ENCODE assay signal across 9 mouse cellular contexts in the genomic region with DNA sequence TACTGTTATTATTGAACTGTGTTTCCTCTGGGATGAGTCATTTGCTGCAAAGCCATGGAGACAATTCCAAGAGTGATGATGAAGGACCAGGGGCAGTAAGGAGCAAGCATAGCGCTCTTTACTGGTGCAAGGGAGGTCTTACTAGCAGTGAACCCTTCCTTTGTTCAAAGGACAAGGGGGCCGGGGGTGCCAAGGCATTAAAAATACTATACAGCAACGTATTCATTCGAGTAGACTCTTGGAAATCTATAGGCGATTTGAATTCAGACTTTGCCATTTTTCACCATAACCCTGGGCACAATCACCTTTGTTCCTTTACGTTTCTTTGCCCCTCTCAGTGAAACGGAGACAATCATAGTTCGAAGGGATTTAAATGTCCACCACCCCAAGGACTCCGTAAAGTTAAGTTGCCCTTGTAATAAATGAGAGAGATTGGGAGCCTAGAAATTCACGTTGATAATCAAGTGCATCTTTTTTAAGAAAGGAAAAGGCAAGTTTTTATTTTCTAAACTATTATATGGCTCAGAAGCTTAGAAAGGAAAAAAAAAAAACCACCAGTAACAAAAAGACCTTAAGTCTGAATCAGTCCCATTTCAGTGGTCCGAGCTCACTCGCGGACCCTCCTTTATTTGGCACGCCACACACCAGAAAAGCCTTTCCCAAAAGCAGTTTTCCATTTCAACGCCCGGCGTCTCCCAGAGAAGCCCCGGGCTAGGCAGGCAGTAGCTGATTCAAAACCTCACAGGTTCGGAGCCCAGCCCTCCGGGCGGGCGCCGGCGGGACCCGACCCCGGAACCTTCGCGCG. TPM values are rescaled to one million over a fixed set of nuclear protein-coding genes. Genes with fewer than 3 reads are reported as not detected.
DNase-seq lines count a peak whose midpoint lies in the region; ATAC-seq and TF ChIP-seq lines count a peak whose summit lies in the region.
"Had no signal": no experiment of that assay in that cellular context is flagged by ENCODE, and none has a peak within 500 bp of the region (broad histone marks: within the 10 kb centered on the region; RNA-seq: fewer than 3 reads in every experiment).

No protein-coding gene starts in this region.

- H3K9ac ChIP-seq in heart, postnatal 0 days (replicated peaks; ENCODE audit: low read depth, low read length): peak overlapping the region; percentile 93
- peak overlapping the region; percentile 25; the same call in 1 of the 2 replicates for H3K9ac ChIP-seq in liver, embryonic 15.5 days

- no peaks in the 10 kb centered on the region for H3K9me3 ChIP-seq in heart, postnatal 0 days (replicated peaks; ENCODE audit: control insufficient read depth, low read length)
- H3K9me3 ChIP-seq in liver, embryonic 15.5 days (replicated peaks): no peaks in the 10 kb centered on the region

- no peak overlapping the region for H3K27ac ChIP-seq in testis, adult 2 months (ENCODE audit: control insufficient read depth, insufficient read depth, low read depth, low read length)
- H3K27ac ChIP-seq in heart, postnatal 0 days (ENCODE audit: low read depth): peak overlapping the region; percentile 76
- no peak overlapping the region for H3K27ac ChIP-seq in liver, embryonic 15.5 days (replicated peaks)

- H3K4me3 ChIP-seq in testis, adult 2 months (ENCODE audit: control insufficient read depth, low read depth, low read length): peak overlapping the region; percentile 85
- H3K4me3 ChIP-seq in heart, postnatal 0 days (ENCODE audit: low read depth, low read length): peak overlapping the region; percentile 97
- peak overlapping the region; percentile 69 for H3K4me3 ChIP-seq in liver, embryonic 15.5 days (replicated peaks)

- peaks cover 8% of the 10 kb centered on the region for H3K4me1 ChIP-seq in testis, adult 2 months (ENCODE audit: control insufficient read depth, insufficient read depth, low read length)
- H3K4me1 ChIP-seq in heart, postnatal 0 days (ENCODE audit: control insufficient read depth, insufficient read depth): no peaks in the 10 kb centered on the region; the same call in 1 of the 2 replicates
- H3K4me1 ChIP-seq in liver, embryonic 15.5 days (replicated peaks): 0 out of 2 replicates have a peak, but pooled peaks cover 5% of the 10 kb centered on the region

- no peak for TF ChIP-seq POLR2A in testis, adult 2 months (IDR thresholded peaks at IDR 0.05; ENCODE audit: control insufficient read depth, low read depth, low read length)

- no peak for ATAC-seq in frontal cortex, adult (ENCODE audit: low TSS enrichment)
- ATAC-seq in heart, postnatal 0 days (ENCODE audit: insufficient read depth, low read depth): no peak
- no peak for ATAC-seq in liver, embryonic 15.5 days (ENCODE audit: insufficient read depth)

- DNase-seq in frontal cortex, postnatal 10 days (ENCODE audit: low spot score in 2 of 2): peak; percentile 18 to 53
- DNase-seq in testis, postnatal 10 days (ENCODE audit: low spot score): no peak
- no peak for DNase-seq in heart, postnatal 0 days (ENCODE audit: low spot score)
- DNase-seq in c-Kit-positive CD71-positive TER-119-positive erythroid progenitor cells, embryonic 14.5 days (ENCODE audit: low spot score): no peak
- no peak for DNase-seq in retina, postnatal 1 day

- no peaks in the 10 kb centered on the region for H3K27me3 ChIP-seq in testis, adult 2 months (ENCODE audit: control insufficient read depth, insufficient read depth, low read length)
- H3K27me3 ChIP-seq in heart, postnatal 0 days (ENCODE audit: control insufficient read depth, insufficient read depth, low read length): no peaks in the 10 kb centered on the region
- H3K27me3 ChIP-seq in liver, embryonic 15.5 days: peaks cover 38% of the 10 kb centered on the region

- WGBS in heart, postnatal 0 days: 17% methylated on average over 29 of the region's 29 CpGs
- WGBS in liver, embryonic 15.5 days (ENCODE audit: insufficient replicate concordance): 13% methylated on average over 29 of the region's 29 CpGs

- TF ChIP-seq CTCF in testis, adult 2 months (IDR thresholded peaks at IDR 0.05; ENCODE audit: control insufficient read depth, insufficient read depth, insufficient replicate concordance, low read depth, low read length): no peak
- no peak for TF ChIP-seq CTCF in heart, postnatal 0 days (IDR thresholded peaks at IDR 0.05; ENCODE audit: low read depth)

- no peak for TF ChIP-seq EP300 in heart, postnatal 0 days (IDR thresholded peaks at IDR 0.05; ENCODE audit: low read depth)

- no peaks in the 10 kb centered on the region for H3K36me3 ChIP-seq in testis, adult 2 months (ENCODE audit: control insufficient read depth, insufficient read depth, low read length)
- H3K36me3 ChIP-seq in heart, postnatal 0 days (replicated peaks; ENCODE audit: control insufficient read depth, insufficient read depth, low read length): 0 out of 2 replicates have a peak, but pooled peaks cover 5% of the 10 kb centered on the region
- H3K36me3 ChIP-seq in liver, embryonic 15.5 days (replicated peaks): no peaks in the 10 kb centered on the region
- H3K36me3 ChIP-seq: G1E had no signal

- peak overlapping the region; percentile 90 for H3K4me2 ChIP-seq in heart, postnatal 0 days (ENCODE audit: low read depth, low read length)
- H3K4me2 ChIP-seq in liver, embryonic 15.5 days: peak overlapping the region; percentile 76

RNA-seq across cellular contexts. Expression of gene Plekha5, which starts 0.6 kb away (rescaled TPM):
- polyA plus RNA-seq in testis, adult 2 months (2012; rRNA removed): 54.8 and 56.6 TPM in 2 replicates
- total RNA-seq in heart, postnatal 0 days (2014; rRNA removed; ENCODE audit: low replicate concordance): 18.2 and 34.0 TPM in 2 replicates
- 15.4 and 16.9 TPM in 2 replicates for polyA plus RNA-seq in heart, postnatal 0 days (2015; fragmentation: Nextera tagmentation; extraction: Ambion mirVana)
- polyA plus RNA-seq in liver, embryonic 15.5 days (2015; fragmentation: Nextera tagmentation; extraction: Ambion mirVana): 4.0 and 6.1 TPM in 2 replicates
- polyA plus RNA-seq: G1E had no signal

Comparison
In these comparisons a context has a peak if more than half of its experiments do, and no peak if none do; other contexts are left out.
1. DNase-seq: peak in frontal cortex, postnatal 10 days (2 of 2); none in testis, postnatal 10 days (single experiment), heart, postnatal 0 days (single experiment), c-Kit-positive CD71-positive TER-119-positive erythroid progenitor cells, embryonic 14.5 days (single experiment) and retina, postnatal 1 day (single experiment).
2. Peak in every context shown above with its lines, with median percentiles within 50 percentile points of each other: H3K4me3 ChIP-seq.